8 mouse cellular contexts compared by ENCODE assay signal in genomic region chr4:115057674-115058316, GRCm38 (mm10). TPM values are rescaled to one million over a fixed set of nuclear protein-coding genes. Genes with fewer than 3 reads are reported as not detected.
DNase-seq lines count a peak whose midpoint lies in the region; ATAC-seq and TF ChIP-seq lines count a peak whose summit lies in the region.

No protein-coding gene starts in this region.

- no peak for DNase-seq in kidney, postnatal 10 days
- peak; percentile 60 for DNase-seq in embryo, embryonic 9.5 days (ENCODE audit: extremely low spot score)
- peak; percentile 48 to 59 for DNase-seq in heart, postnatal 36 days
- no peak for DNase-seq in lung, postnatal 0 days (ENCODE audit: low spot score)
- no peak for DNase-seq in ovary, postnatal 10 days (ENCODE audit: low spot score)
- no peak for DNase-seq in left cerebral cortex, postnatal 10 days (ENCODE audit: extremely low spot score in 1 of 2, low spot score in 2 of 2)

- under 1% methylated on average over 33 of the region's 33 CpGs for WGBS in kidney, embryonic 15.5 days
- WGBS in lung, postnatal 0 days, result 2% methylated on average over 32 of the region's 33 CpGs
- WGBS in stomach, embryonic 15.5 days, result 2% methylated on average over 33 of the region's 33 CpGs

- H3K4me1 ChIP-seq in kidney, embryonic 15.5 days, result peaks cover 25% of the 10 kb centered on the region
- H3K4me1 ChIP-seq in lung, postnatal 0 days (ENCODE audit: insufficient read depth, low read depth, low read length), result peaks cover 3% of the 10 kb centered on the region
- H3K4me1 ChIP-seq in stomach, embryonic 15.5 days, result peaks cover 17% of the 10 kb centered on the region

- H3K4me3 ChIP-seq in kidney, embryonic 15.5 days (replicated peaks), result peak overlapping the region; percentile 47
- peak overlapping the region; percentile 58 for H3K4me3 ChIP-seq in lung, postnatal 0 days (ENCODE audit: low read depth, low read length)
- peak overlapping the region; percentile 39 for H3K4me3 ChIP-seq in stomach, embryonic 15.5 days (replicated peaks)

- H3K27me3 ChIP-seq in kidney, embryonic 15.5 days, result peaks cover 97% of the 10 kb centered on the region
- peaks cover 33% of the 10 kb centered on the region for H3K27me3 ChIP-seq in lung, postnatal 0 days (replicated peaks; ENCODE audit: insufficient read depth, low read length)
- peaks cover 74% of the 10 kb centered on the region for H3K27me3 ChIP-seq in stomach, embryonic 15.5 days (replicated peaks)

- intact Hi-C loops in heart, postnatal 36 days (cut with DNase I), result loop anchor here (2.0 to 5.0 kb wide), 2 partner anchors 17 to 155 kb away; no protein-coding TSS in a partner anchor
- intact Hi-C loops in left cerebral cortex, postnatal 10 days (cut with DNase I), result loop anchor here (5.0 kb wide), 1 partner anchor 155 kb away; no protein-coding TSS in a partner anchor

- no peak overlapping the region for H3K9ac ChIP-seq in kidney, embryonic 15.5 days
- H3K9ac ChIP-seq in lung, postnatal 0 days (replicated peaks; ENCODE audit: low read depth), result peak overlapping the region; percentile 59
- H3K9ac ChIP-seq in stomach, embryonic 15.5 days, result no peak overlapping the region

- ATAC-seq in kidney, embryonic 15.5 days (replicated peaks; ENCODE audit: low FRiP score), result no peak
- no peak for ATAC-seq in lung, postnatal 0 days
- ATAC-seq in stomach, embryonic 15.5 days (ENCODE audit: insufficient read depth, low FRiP score, low read depth), result no peak

- peak overlapping the region; percentile 75 for H3K27ac ChIP-seq in kidney, embryonic 15.5 days
- peak overlapping the region; percentile 89 for H3K27ac ChIP-seq in lung, postnatal 0 days (ENCODE audit: low read length)
- 0 out of 2 replicates have a peak overlapping the region, but pooled peaks have one; percentile 38 for H3K27ac ChIP-seq in stomach, embryonic 15.5 days

- no peak for TF ChIP-seq CTCF in lung, postnatal 0 days (IDR thresholded peaks at IDR 0.05)

- H3K36me3 ChIP-seq in kidney, embryonic 15.5 days, result no peaks in the 10 kb centered on the region
- H3K36me3 ChIP-seq in lung, postnatal 0 days (ENCODE audit: insufficient read depth, low read length), result no peaks in the 10 kb centered on the region
- no peaks in the 10 kb centered on the region for H3K36me3 ChIP-seq in stomach, embryonic 15.5 days

- TF ChIP-seq EP300 in lung, postnatal 0 days (IDR thresholded peaks at IDR 0.05), result no peak

- no peaks in the 10 kb centered on the region for H3K9me3 ChIP-seq in kidney, embryonic 15.5 days (replicated peaks)
- no peaks in the 10 kb centered on the region for H3K9me3 ChIP-seq in lung, postnatal 0 days (ENCODE audit: low read length)
- H3K9me3 ChIP-seq in stomach, embryonic 15.5 days, result no peaks in the 10 kb centered on the region

- peak overlapping the region; percentile 74 for H3K4me2 ChIP-seq in kidney, embryonic 15.5 days
- peak overlapping the region; percentile 77 for H3K4me2 ChIP-seq in lung, postnatal 0 days (replicated peaks; ENCODE audit: low read depth, low read length)
- H3K4me2 ChIP-seq in stomach, embryonic 15.5 days, result peak overlapping the region; percentile 63

RNA-seq across cellular contexts. Expression of gene Tal1, which starts 1.6 kb away (rescaled TPM):
- polyA plus RNA-seq in kidney, embryonic 15.5 days (2015; fragmentation: Nextera tagmentation; extraction: Ambion mirVana), result 1.1 and 1.4 TPM in 2 replicates
- 1 to 10 TPM; 4.0 to 4.3 TPM for total RNA-seq in heart, postnatal 36 days (2021)
- polyA plus RNA-seq in lung, postnatal 0 days (2015; fragmentation: Nextera tagmentation; extraction: Ambion mirVana), result 1.9 and 2.5 TPM in 2 replicates
- 1.6 and 2.9 TPM in 2 replicates for polyA plus RNA-seq in stomach, embryonic 15.5 days (2015; fragmentation: Nextera tagmentation; extraction: Ambion mirVana)
- 1 to 10 TPM; 2.0 to 2.6 TPM for total RNA-seq in left cerebral cortex, postnatal 10 days (2021)

RNA-seq across cellular contexts. Expression of gene Pdzk1ip1, which starts 30.7 kb away (rescaled TPM):
- polyA plus RNA-seq in kidney, embryonic 15.5 days (2015; fragmentation: Nextera tagmentation; extraction: Ambion mirVana), result 161 and 191 TPM in 2 replicates
- not detected for total RNA-seq in heart, postnatal 36 days (2021)
- polyA plus RNA-seq in lung, postnatal 0 days (2015; fragmentation: Nextera tagmentation; extraction: Ambion mirVana), result 99.9 and 117 TPM in 2 replicates
- 82.4 and 96.6 TPM in 2 replicates for polyA plus RNA-seq in stomach, embryonic 15.5 days (2015; fragmentation: Nextera tagmentation; extraction: Ambion mirVana)
- under 1 TPM; 0.58 to 0.59 TPM for total RNA-seq in left cerebral cortex, postnatal 10 days (2021)

RNA-seq across cellular contexts. Expression of gene Stil, which starts 57.8 kb away (rescaled TPM):
- polyA plus RNA-seq in kidney, embryonic 15.5 days (2015; fragmentation: Nextera tagmentation; extraction: Ambion mirVana), result 12.5 and 13.1 TPM in 2 replicates
- total RNA-seq in heart, postnatal 36 days (2021), result under 1 TPM; 0.16 to 0.28 TPM
- polyA plus RNA-seq in lung, postnatal 0 days (2015; fragmentation: Nextera tagmentation; extraction: Ambion mirVana), result 0.61 and 1.0 TPM in 2 replicates
- polyA plus RNA-seq in stomach, embryonic 15.5 days (2015; fragmentation: Nextera tagmentation; extraction: Ambion mirVana), result 9.9 and 10.9 TPM in 2 replicates
- 1 to 10 TPM; 1.1 TPM for total RNA-seq in left cerebral cortex, postnatal 10 days (2021)

Comparison
In these comparisons a context has a peak if more than half of its experiments do, and no peak if none do; other contexts are left out.
1. H3K27ac ChIP-seq: peak in every context shown above with its lines; median percentile 89 in lung, postnatal 0 days; 75 in kidney, embryonic 15.5 days; 38 in stomach, embryonic 15.5 days.
2. DNase-seq: peak in embryo, embryonic 9.5 days (single experiment) and heart, postnatal 36 days (2 of 2); none in kidney, postnatal 10 days (single experiment), lung, postnatal 0 days (single experiment), ovary, postnatal 10 days (single experiment) and left cerebral cortex, postnatal 10 days (0 of 2).
3. Peak in every context shown above with its lines, with median percentiles within 50 percentile points of each other: H3K4me2 ChIP-seq and H3K4me3 ChIP-seq.